Mouse (Mus musculus) forelimb bud, embryonic 11.5 days (tissue): ENCODE results near the gene Dnajc6.

Experiments used
- DNase-seq: peaks from one replicate; pipeline ENCODE4 v3.0.0-alpha.2; 2012; ENCODE audit warnings: low read depth, low spot score

The Dnajc6 gene

GRCm38 (mm10) chr4:101506372-101506771 lies 9.9 kb downstream of the Dnajc6 start:
- DNase-seq: no peak

- peak; percentile 61 for DNase-seq
Measured at GRCm38 (mm10) chr4:101507571-101508422, 11.3 kb downstream of the Dnajc6 start.

GRCm38 (mm10) chr4:101508431-101508830 lies 12.0 kb downstream of the Dnajc6 start:
- no peak for DNase-seq

GRCm38 (mm10) chr4:101508851-101509577 lies 12.6 kb downstream of the Dnajc6 start:
- DNase-seq: no peak

- DNase-seq: no peak
Measured at GRCm38 (mm10) chr4:101510111-101510903, 13.9 kb downstream of the Dnajc6 start.

DNA sequence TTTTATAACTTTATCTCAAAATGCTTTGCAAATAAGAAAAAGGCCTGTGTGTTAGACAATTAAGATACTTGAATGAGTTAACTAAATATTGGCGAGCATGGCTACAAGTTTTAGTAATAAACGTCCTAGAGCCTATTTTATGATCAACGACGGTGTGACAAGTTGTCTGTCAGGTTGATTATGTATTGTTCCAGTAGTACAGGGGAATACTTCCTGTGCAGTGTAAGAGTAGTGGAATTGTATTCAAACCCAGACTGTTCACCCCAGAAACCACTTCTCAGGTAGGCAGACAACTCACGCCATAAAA lies 14.4 kb downstream of the Dnajc6 start:
- DNase-seq: no peak

DNA sequence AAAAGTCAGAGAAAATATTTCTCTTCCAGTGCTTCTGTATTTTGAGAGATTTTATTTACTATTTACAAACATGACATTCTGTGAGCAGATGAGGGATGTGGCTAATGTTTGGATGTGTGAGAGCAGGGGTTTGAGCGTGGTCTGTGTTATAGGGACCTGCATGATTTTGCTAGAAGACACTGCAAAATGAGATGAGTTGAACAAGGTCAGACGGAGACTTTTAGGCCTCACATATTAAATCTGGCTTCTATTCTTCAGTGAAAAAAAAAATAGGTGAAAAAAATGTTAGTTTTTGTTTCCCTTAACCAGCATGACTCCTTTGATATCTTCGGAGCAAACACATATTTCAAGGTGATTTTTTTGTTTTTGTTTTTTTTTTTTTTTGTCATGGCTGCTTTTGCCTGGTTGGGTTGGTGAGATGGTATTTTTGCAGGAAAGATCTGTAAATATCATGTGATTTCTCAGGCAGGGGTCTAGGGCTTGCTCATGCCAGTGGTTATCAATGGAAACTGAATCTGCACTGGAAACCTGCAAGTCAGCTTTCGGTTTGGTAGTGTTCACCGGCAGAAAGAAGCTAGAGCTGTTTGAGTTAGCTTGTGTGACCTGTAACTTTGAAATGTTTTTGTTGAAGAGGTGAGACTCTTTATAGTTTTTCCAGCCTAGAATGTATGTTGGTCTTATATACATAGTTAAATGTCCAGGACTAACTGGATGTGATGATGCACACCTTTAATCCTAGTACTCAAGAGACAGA lies 15.5 kb downstream of the Dnajc6 start:
- no peak for DNase-seq

- no peak for DNase-seq
Measured at GRCm38 (mm10) chr4:101513251-101513650, 16.8 kb downstream of the Dnajc6 start.

DNA sequence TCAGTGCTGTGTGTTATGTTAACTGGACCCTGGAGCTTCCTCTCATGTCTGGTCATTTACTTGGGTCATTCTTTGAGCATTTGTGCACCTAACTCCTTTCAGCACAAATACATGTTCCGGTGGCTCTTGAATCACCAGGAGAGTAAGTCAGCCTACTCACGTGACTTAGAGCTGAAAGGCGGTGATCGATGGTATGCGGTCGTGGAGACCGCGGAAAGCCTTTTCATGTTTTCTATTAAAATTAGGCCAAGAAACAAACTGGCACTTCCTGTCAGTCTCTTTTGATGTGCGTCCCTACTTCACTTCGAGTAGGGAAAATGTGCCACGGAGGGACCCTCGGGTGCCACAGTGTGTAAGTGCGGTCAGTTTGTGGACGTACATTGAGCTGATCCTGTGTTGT lies 19.4 kb downstream of the Dnajc6 start:
- DNase-seq: no peak

DNA sequence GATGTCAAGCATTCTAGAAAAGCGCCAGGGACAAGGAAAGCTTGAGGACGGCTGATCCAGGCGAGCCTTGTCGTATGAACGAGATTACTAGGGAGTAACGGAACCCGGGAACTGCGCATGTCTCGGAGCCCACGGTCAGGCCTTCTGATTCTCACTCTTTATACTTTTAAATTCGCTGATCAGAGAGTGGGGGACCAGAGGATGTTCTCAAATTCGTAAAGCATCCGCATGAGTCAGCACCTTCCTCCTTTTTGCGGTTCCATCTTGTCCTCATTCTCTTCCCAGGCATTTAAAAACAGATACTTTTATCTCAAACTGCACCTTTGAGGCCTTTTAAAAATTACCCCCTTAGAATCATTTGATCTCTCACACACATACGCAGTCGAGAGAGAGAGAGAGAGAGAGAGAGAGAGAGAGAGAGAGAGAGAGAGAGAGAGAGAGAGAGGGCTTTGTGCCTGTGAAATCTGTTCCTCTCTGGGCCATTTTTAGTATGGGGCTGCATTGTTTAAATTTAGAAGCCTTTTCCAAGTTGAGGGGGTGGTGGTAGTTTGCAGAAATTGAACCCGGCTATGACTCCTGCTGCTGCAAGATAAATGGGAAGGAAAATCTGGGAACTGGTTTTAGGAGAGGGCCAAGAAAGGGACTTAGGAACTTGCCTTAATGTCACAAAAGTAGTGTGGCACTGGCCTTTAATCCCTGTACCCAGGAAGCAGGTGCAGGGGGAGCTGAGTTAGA lies 20.2 kb downstream of the Dnajc6 start:
- no peak for DNase-seq

DNA sequence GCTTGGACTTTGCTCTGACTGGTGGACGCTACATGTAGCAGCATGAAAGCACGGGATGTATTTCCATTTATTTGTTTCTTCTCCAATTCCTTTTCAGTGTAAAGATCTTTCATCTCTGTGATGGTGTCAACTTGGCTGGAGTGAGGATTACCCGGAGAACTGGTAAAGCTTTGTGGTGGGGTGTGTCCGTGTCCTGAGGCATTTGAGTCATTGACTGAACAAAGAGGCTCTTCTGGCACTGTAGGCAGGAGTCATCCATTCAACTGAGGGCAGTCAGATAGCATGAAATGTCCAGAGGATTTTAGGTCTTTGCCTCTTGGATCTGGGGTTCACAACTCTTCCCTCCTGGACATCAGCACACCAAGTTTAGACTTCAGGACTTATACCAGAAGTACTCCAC lies 35.5 kb downstream of the Dnajc6 start:
- no peak for DNase-seq

DNA sequence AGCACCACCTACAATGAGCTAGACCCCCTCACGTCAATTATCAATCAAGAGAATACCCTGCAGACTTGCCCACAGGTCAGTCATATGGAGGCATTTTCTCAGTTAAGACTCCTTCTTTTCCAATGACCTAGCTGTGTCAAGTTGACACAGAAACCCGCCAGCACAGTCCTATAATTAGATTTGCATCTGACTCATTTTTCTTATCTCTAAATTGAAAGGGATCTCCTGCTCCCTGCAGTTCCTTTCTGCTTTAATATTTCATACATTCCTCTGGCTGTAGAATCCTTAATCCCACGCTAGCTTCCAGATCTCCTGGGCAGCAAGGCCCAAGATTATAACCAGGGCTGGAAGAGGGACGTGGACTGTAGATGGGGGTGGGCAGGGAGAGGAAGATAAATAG lies 44.1 kb downstream of the Dnajc6 start:
- no peak for DNase-seq

- DNase-seq: peak; percentile 12
Measured at GRCm38 (mm10) chr4:101549958-101550591, 53.6 kb downstream of the Dnajc6 start.

DNA sequence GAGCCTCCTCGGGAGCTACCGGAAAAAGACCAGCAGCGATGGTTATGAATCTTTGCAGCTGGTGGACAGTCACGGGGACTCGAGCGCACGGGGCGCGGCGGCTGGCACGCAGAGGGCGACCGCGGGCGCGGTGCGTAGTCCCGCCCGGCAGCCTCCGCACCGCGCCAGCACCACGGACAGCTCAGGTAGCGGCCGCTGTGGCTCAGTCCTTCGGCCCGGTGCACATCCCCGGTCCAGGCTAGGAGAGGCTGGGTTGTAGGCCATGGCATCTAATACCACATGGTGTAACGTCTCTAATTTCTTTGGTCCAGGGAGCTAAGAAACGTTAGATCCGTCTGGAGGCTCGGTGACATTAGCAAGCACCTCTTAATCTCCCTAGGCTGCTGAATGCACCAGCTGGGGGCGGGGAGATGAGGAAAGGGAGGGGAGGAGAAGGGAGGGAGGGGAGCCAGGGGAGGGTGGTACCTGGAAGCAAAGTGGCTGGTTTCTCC lies 54.3 kb downstream of the Dnajc6 start:
- peak; percentile 68 for DNase-seq

- DNase-seq: no peak
Measured at GRCm38 (mm10) chr4:101551425-101551824, 55.0 kb downstream of the Dnajc6 start.

GRCm38 (mm10) chr4:101552372-101552771 lies 55.9 kb downstream of the Dnajc6 start:
- no peak for DNase-seq

DNA sequence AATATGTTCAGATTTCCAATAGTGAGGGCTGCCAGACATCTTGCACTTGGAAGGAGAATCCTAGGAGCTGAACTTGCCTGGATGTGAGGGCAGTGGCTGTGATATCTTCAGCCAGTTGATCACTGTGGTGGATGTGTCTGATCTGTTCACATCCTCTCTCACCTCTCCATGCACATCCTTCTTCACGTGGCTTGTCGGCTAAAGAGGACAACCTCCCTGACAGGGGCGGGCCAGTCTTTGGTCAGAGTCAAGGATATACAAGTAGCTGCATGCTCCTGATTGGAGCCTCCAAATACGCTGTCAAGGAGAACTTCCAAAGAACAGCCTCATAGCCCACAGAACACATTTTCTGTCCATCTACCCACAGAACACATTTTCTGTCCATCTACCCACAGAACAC lies 58.6 kb downstream of the Dnajc6 start:
- no peak for DNase-seq

DNA sequence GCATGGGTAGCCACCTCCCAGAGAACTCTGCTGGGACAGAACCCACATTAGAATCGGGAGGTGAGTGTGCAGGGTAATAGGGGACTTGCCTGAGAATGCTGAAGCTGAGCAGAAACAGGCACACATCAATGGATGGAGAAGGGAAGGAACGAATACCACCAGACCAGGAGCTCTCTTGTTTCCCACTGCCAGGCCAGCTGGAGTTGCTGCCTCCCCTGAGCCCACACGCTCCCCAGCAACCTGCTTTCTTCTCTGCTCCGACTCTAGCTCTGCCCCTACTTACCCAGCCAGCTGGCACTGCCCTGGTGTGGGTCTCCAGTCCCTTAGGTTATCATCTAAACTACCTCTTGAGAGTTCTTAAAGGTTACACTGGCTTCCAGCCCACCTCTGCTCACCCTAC lies 63.7 kb downstream of the Dnajc6 start:
- DNase-seq: no peak

DNA sequence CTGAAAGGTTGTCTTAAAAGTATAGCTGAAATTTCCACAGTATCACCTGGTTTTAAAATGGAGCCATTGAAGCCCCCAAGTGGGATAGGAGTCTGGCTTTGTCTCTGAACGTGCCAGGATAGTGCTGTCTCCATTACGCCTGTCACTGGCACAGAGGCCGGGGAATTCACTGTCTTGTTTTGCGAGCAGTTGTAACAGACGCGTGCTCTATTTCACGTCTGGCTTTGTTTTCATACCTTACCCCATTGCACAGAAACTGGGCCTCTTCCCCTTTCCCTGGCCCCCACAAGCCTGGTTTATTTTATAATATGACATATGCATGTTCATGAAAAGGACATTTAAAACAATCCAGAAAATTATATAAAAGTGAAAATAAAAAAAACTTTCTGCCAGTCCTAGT lies 66.4 kb downstream of the Dnajc6 start:
- no peak for DNase-seq

DNA sequence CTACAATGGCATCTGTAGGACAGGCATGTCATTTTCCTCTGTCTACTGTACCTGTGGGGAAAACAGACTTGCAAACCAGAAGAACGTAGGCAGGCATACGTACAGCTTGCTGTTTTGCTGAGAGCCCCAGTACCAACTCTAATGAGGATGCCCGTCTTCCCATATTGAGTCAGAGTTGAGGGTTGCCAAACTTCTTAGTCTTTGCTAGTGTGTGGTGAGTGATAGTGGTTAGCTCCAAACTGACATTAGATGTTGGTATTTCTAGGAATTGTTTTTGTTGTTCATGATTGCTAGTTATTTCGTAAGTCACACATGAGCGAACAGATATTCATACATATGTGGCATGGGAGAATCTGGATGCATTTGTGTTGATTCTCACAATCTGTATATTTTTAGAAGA lies 67.2 kb downstream of the Dnajc6 start:
- no peak for DNase-seq
